Mouse (Mus musculus): ENCODE data around the gene Fkbp14. TPM values are rescaled to one million over a fixed set of nuclear protein-coding genes. Genes with fewer than 3 reads are reported as not detected.

Fkbp14 gene
- total RNA-seq (2021): 10 to 100 TPM; 31.6 to 35.2 TPM
- long read RNA-seq, experiment 1, transcript Fkbp14-201 (4 exons, 2,694 nt): major isoform, 36 of 40 reads
- long read RNA-seq, experiment 1, partial matches to known transcripts: 2 of 40 reads
- long read RNA-seq, experiment 1, other reads (novel, unspliced or antisense): 2 of 40 reads
- long read RNA-seq, experiment 2, transcript Fkbp14-201 (4 exons, 2,694 nt): major isoform, 37 of 41 reads
- long read RNA-seq, experiment 2, partial matches to known transcripts: 3 of 41 reads
- long read RNA-seq, experiment 2, other reads (novel, unspliced or antisense): 1 of 41 reads

- DNase-seq (ENCODE audit: low spot score in 2 of 2): no peak
These were observed at the start of gene Fkbp14 for GRCm38 (mm10) chr6:54597208-54597607. Fkbp14 (minus strand) TSS chr6:54597308.

- DNase-seq (ENCODE audit: low spot score in 2 of 2): no peak
These were observed 46.1 kb upstream of the Fkbp14 start for GRCm38 (mm10) chr6:54643181-54643580.

GRCm38 (mm10) chr6:54641953-54642352 is 44.8 kb upstream of the Fkbp14 start:
- DNase-seq (ENCODE audit: low spot score in 2 of 2): no peak

- DNase-seq (ENCODE audit: low spot score in 2 of 2): no peak
These were observed 42.8 kb upstream of the Fkbp14 start for GRCm38 (mm10) chr6:54639877-54640276.

- DNase-seq (ENCODE audit: low spot score in 2 of 2): no peak
These were observed 34.4 kb upstream of the Fkbp14 start for GRCm38 (mm10) chr6:54631462-54631861.

GRCm38 (mm10) chr6:54629734-54630133 is 32.6 kb upstream of the Fkbp14 start:
- no peak for DNase-seq (ENCODE audit: low spot score in 2 of 2)

GRCm38 (mm10) chr6:54628381-54628780 is 31.3 kb upstream of the Fkbp14 start:
- DNase-seq (ENCODE audit: low spot score in 2 of 2): no peak

GRCm38 (mm10) chr6:54620357-54620756 is 23.2 kb upstream of the Fkbp14 start:
- no peak for DNase-seq (ENCODE audit: low spot score in 2 of 2)

GRCm38 (mm10) chr6:54619530-54619929 is 22.4 kb upstream of the Fkbp14 start:
- no peak for DNase-seq (ENCODE audit: low spot score in 2 of 2)

GRCm38 (mm10) chr6:54617363-54617762 is 20.3 kb upstream of the Fkbp14 start:
- no peak for DNase-seq (ENCODE audit: low spot score in 2 of 2)

- peak in 1 of 2 experiments; percentile 12 for DNase-seq (ENCODE audit: low spot score in 2 of 2)
These were observed 9.1 kb upstream of the Fkbp14 start for GRCm38 (mm10) chr6:54606241-54606640.

GRCm38 (mm10) chr6:54604001-54604715 is 7.0 kb upstream of the Fkbp14 start:
- peak; percentile 15 to 24 for DNase-seq (ENCODE audit: low spot score in 2 of 2)

GRCm38 (mm10) chr6:54602891-54603290 is 5.8 kb upstream of the Fkbp14 start:
- peak in 1 of 2 experiments; percentile 1 for DNase-seq (ENCODE audit: low spot score in 2 of 2)

- no peak for DNase-seq (ENCODE audit: low spot score in 2 of 2)
These were observed 3.7 kb upstream of the Fkbp14 start for GRCm38 (mm10) chr6:54600681-54601347.

GRCm38 (mm10) chr6:54597711-54598110 is 603 bp upstream of the Fkbp14 start:
- DNase-seq (ENCODE audit: low spot score in 2 of 2): no peak

- DNase-seq (ENCODE audit: low spot score in 2 of 2): no peak
These were observed 1.7 kb downstream of the Fkbp14 start for GRCm38 (mm10) chr6:54595330-54595878.

- DNase-seq (ENCODE audit: low spot score in 2 of 2): peak; percentile 90 to 92
These were observed 2.4 kb downstream of the Fkbp14 start, which contains the start of gene Plekha8 for GRCm38 (mm10) chr6:54594469-54595329. Plekha8 (plus strand) TSS chr6:54595111.

- no peak for DNase-seq (ENCODE audit: low spot score in 2 of 2)
These were observed 3.2 kb downstream of the Fkbp14 start for GRCm38 (mm10) chr6:54593766-54594468.

- peak; percentile 84 to 93 for DNase-seq (ENCODE audit: low spot score in 2 of 2)
These were observed 4.1 kb downstream of the Fkbp14 start for GRCm38 (mm10) chr6:54592938-54593535.

- DNase-seq (ENCODE audit: low spot score in 2 of 2): no peak
These were observed 5.3 kb downstream of the Fkbp14 start for GRCm38 (mm10) chr6:54591778-54592177.
